Mouse (Mus musculus) C2C12 (cell line): ENCODE measurements around the gene Atrnl1.

Source experiments
- CTCF ChIP-seq: IDR thresholded peaks from one replicate; pipeline ENCODE4 v1.5.1; 2011; ENCODE audit not compliant: control insufficient read depth, insufficient read depth, insufficient read length
- MAX ChIP-seq: IDR thresholded peaks from one replicate; pipeline ENCODE4 v1.6.1; 2011; ENCODE audit warnings: mild to moderate bottlenecking, control low read depth

DNA sequence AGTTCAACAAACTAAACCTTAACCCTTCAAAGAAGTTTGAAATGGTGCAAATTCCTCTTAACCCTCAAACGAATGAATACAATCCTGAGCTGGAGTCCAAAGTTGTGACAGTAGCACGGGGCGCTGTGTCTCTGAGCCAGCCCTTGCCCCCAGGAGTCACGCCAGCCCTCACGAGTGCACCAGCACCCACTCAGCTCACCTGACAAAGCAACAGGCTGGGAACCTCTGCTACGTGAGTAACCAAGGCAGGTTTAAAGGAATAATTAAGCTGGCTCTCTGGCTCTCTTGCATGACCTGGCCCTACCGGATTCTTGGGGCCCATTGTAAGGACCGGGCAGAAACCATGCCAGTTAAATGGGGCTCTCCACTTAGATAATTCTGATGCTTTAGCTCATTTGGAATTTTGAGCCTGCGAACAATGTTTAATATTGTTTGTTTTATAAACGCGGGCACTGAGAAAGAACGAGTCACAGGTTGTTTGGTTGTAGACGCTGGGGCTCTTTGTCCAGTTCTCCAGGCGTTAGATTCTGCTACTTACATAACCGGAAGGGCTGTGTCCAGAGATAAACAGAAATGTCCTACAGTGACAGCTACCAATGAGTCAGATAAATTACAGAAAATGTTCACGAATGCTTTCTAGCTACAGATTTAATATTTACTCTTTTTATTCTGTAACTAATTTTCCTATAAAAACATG, 10.5 kb upstream of the Atrnl1 start:
- TF ChIP-seq CTCF (no peak), MAX (no peak)
